Mouse (Mus musculus): ENCODE data around the gene Srgap2. TPM values are rescaled to one million over a fixed set of nuclear protein-coding genes. Genes with fewer than 3 reads are reported as not detected.
"Not testable (repeated sequence)": the region's sequence is repeated elsewhere in the genome, so short reads cannot be mapped to it uniquely, and the experiment has no call there.

Gene Srgap2
- total RNA-seq, 4 experiments from 2014 or later = 18.0 to 24.2 (median 20.2) TPM

- DNase-seq (ENCODE audit: low spot score) = no peak
Observed at GRCm38 (mm10) chr1:131288938-131289337, 238.2 kb downstream of the Srgap2 start.

- DNase-seq (ENCODE audit: low spot score) = no peak
Observed at GRCm38 (mm10) chr1:131287267-131287666, 239.9 kb downstream of the Srgap2 start.

GRCm38 (mm10) chr1:131286803-131287202 is 240.3 kb downstream of the Srgap2 start:
- no peak for DNase-seq (ENCODE audit: low spot score)

- no peak for DNase-seq (ENCODE audit: low spot score)
Observed at GRCm38 (mm10) chr1:131284616-131285015, 242.5 kb downstream of the Srgap2 start.

- DNase-seq (ENCODE audit: low spot score) = no peak
Observed at GRCm38 (mm10) chr1:131284167-131284566, 243.0 kb downstream of the Srgap2 start.

- no peak for DNase-seq (ENCODE audit: low spot score)
Observed at GRCm38 (mm10) chr1:131281731-131282130, 245.4 kb downstream of the Srgap2 start.

GRCm38 (mm10) chr1:131280280-131280679 is 246.9 kb downstream of the Srgap2 start:
- no peak for DNase-seq (ENCODE audit: low spot score)

GRCm38 (mm10) chr1:131279456-131279776 is 247.7 kb downstream of the Srgap2 start, which contains the start of gene Ikbke:
Ikbke (minus strand) TSS chr1:131279606.
- no peak for DNase-seq (ENCODE audit: low spot score)

GRCm38 (mm10) chr1:131278606-131279455 is 248.3 kb downstream of the Srgap2 start:
- DNase-seq (ENCODE audit: low spot score) = no peak

- DNase-seq (ENCODE audit: low spot score) = no peak
Observed at GRCm38 (mm10) chr1:131276831-131277230, 250.3 kb downstream of the Srgap2 start.

- no peak for DNase-seq (ENCODE audit: low spot score)
Observed at GRCm38 (mm10) chr1:131275577-131275976, 251.6 kb downstream of the Srgap2 start.

- no peak for DNase-seq (ENCODE audit: low spot score)
Observed at GRCm38 (mm10) chr1:131274725-131275539, 252.2 kb downstream of the Srgap2 start.

- no peak for DNase-seq (ENCODE audit: low spot score)
Observed at GRCm38 (mm10) chr1:131269797-131270578, 257.2 kb downstream of the Srgap2 start.

GRCm38 (mm10) chr1:131268776-131269175 is 258.4 kb downstream of the Srgap2 start:
- DNase-seq (ENCODE audit: low spot score) = no peak

- no peak for DNase-seq (ENCODE audit: low spot score)
Observed at GRCm38 (mm10) chr1:131263905-131264304, 263.2 kb downstream of the Srgap2 start.

GRCm38 (mm10) chr1:131260309-131260656 is 266.9 kb downstream of the Srgap2 start:
- DNase-seq (ENCODE audit: low spot score) = peak; percentile 53

GRCm38 (mm10) chr1:131259632-131260308 is 267.4 kb downstream of the Srgap2 start:
- DNase-seq (ENCODE audit: low spot score) = no peak

GRCm38 (mm10) chr1:131257288-131257687 is 269.9 kb downstream of the Srgap2 start:
- no peak for DNase-seq (ENCODE audit: low spot score)

GRCm38 (mm10) chr1:131252516-131253250 is 274.5 kb downstream of the Srgap2 start:
- not testable (repeated sequence) for DNase-seq (ENCODE audit: low spot score)

Measured in heart, adult 8-10 months (tissue).